ENCODE assay signal across 26 mouse cellular contexts in genomic region chr14:102106165-102106564, GRCm38 (mm10).
"Had no signal": no experiment of that assay in that cellular context is flagged by ENCODE, and none has a peak within 500 bp of the region (broad histone marks: within the 10 kb centered on the region; RNA-seq: fewer than 3 reads in every experiment).

No protein-coding gene starts in this region.

- H3K4me3 ChIP-seq: heart, adult 2 months; heart, embryonic 10.5 days; heart, embryonic 12.5 days; hindbrain, embryonic 10.5 days; hindbrain, embryonic 12.5 days; intestine, embryonic 15.5 days; layer of hippocampus, adult 2 months; left cerebral cortex, adult 2 months; limb, embryonic 10.5 days; limb, embryonic 12.5 days; liver, embryonic 13.5 days had no signal

- DNase-seq: forebrain, postnatal 0 days; gastrocnemius, postnatal 14 days; gastrocnemius, postnatal 36 days; heart, adult 11 months; heart, adult 2 months; heart, postnatal 10 days; heart, postnatal 4 days; kidney, adult 18-20 months; kidney, adult 8-10 months; kidney, postnatal 10 days; kidney, postnatal 4 days; liver; liver, embryonic 13.5 days had no signal

- ATAC-seq: forebrain, postnatal 0 days; hindbrain, embryonic 16.5 days; inflammation-experienced regulatory T-cells, adult 6 months; intestine, embryonic 15.5 days; intestine, postnatal 0 days had no signal

- H3K4me1 ChIP-seq: heart, embryonic 10.5 days; heart, embryonic 12.5 days; hindbrain, embryonic 10.5 days; hindbrain, embryonic 12.5 days; intestine, embryonic 15.5 days; limb, embryonic 12.5 days; liver, embryonic 13.5 days had no signal

- H3K27me3 ChIP-seq: heart, embryonic 12.5 days; hindbrain, embryonic 12.5 days; intestine, embryonic 15.5 days; limb, embryonic 12.5 days; liver, embryonic 13.5 days had no signal

- H3K27ac ChIP-seq: heart, adult 2 months; heart, embryonic 10.5 days; hindbrain, embryonic 10.5 days; hindbrain, embryonic 12.5 days; hindbrain, embryonic 14.5 days; intestine, embryonic 15.5 days; layer of hippocampus, adult 2 months; left cerebral cortex, adult 2 months; limb, embryonic 10.5 days; limb, embryonic 12.5 days; liver, embryonic 13.5 days had no signal
